18 mouse cellular contexts compared by ENCODE assay signal in the genomic region with DNA sequence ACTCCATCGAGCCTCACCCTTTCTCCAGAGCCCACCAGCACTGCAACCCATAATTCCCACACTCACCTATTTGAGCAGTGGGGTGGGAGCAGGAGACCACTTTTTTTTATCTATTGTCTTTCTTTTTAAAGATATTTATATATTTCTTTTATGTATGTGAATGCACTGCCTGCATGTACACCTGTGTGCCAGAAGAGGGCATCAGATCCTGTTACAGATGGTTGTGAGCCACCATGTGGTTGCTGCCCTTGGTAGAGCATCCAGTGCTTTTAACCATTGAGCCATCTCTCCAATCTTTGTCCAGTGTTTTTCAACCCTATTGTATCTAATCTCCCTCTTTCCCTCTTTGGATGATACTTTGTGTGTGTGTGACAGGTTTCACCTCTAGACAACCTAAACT.
DNase-seq lines count a peak whose midpoint lies in the region; ATAC-seq and TF ChIP-seq lines count a peak whose summit lies in the region.
"Had no signal": no experiment of that assay in that cellular context is flagged by ENCODE, and none has a peak within 500 bp of the region (broad histone marks: within the 10 kb centered on the region; RNA-seq: fewer than 3 reads in every experiment).

No protein-coding gene starts in this region.

- ATAC-seq in liver, postnatal 0 days: no peak
- ATAC-seq in liver, embryonic 11.5 days (replicated peaks; ENCODE audit: low FRiP score): no peak
- ATAC-seq: inflammation-experienced regulatory T-cells, adult 6 months had no signal

- no peak overlapping the region for H3K27ac ChIP-seq in heart, adult 2 months
- H3K27ac ChIP-seq in liver, postnatal 0 days (ENCODE audit: low read depth): no peak overlapping the region
- no peak overlapping the region for H3K27ac ChIP-seq in liver, embryonic 11.5 days (ENCODE audit: low read depth, low read length)
- H3K27ac ChIP-seq: embryonic facial prominence, embryonic 10.5 days; limb, embryonic 15.5 days; stomach, embryonic 15.5 days had no signal

- peak; percentile 37 for TF ChIP-seq CTCF in heart, adult 2 months (IDR thresholded peaks at IDR 0.05)
- TF ChIP-seq CTCF in liver, postnatal 0 days (IDR thresholded peaks at IDR 0.05; ENCODE audit: low read depth): peak; percentile 57

- no peak for DNase-seq in heart, adult 2 months
- no peak for DNase-seq in heart, adult 9 months (ENCODE audit: low spot score in 2 of 2)
- DNase-seq in liver, postnatal 0 days: no peak
- no peak for DNase-seq in liver, embryonic 11.5 days (ENCODE audit: low spot score)
- peak; percentile 37 for DNase-seq in ES-CJ7 (ENCODE audit: low read depth, low spot score)
- DNase-seq in induced T-regulatory cell, adult 2 months (ENCODE audit: low read depth): peak; percentile 13
- DNase-seq in left cerebral cortex, postnatal 14 days (ENCODE audit: low spot score in 2 of 2): no peak
- DNase-seq in cerebellum, adult 8-10 months: no peak
- DNase-seq: adrenal gland, postnatal 10 days; cerebellum, postnatal 14 days; heart, adult 18-20 months; heart, postnatal 36 days; kidney, postnatal 36 days; thymus, postnatal 25 days had no signal

- H3K36me3 ChIP-seq in heart, adult 2 months (ENCODE audit: control insufficient read depth, insufficient read depth, low read length): no peaks in the 10 kb centered on the region
- no peaks in the 10 kb centered on the region for H3K36me3 ChIP-seq in liver, postnatal 0 days (replicated peaks; ENCODE audit: insufficient read depth, low read length)
- no peaks in the 10 kb centered on the region for H3K36me3 ChIP-seq in liver, embryonic 11.5 days (ENCODE audit: control insufficient read depth, insufficient read depth, low read length)
- H3K36me3 ChIP-seq: embryonic facial prominence, embryonic 10.5 days; limb, embryonic 15.5 days; stomach, embryonic 15.5 days had no signal

- intact Hi-C loops in heart, adult 2 months (cut with DNase I): no loop called here
- intact Hi-C loops in left cerebral cortex, postnatal 14 days (cut with DNase I): no loop called here

- no peak overlapping the region for H3K4me3 ChIP-seq in heart, adult 2 months
- H3K4me3 ChIP-seq in liver, postnatal 0 days (ENCODE audit: low read depth, low read length): no peak overlapping the region
- H3K4me3 ChIP-seq in liver, embryonic 11.5 days (ENCODE audit: low read depth, low read length): no peak overlapping the region
- H3K4me3 ChIP-seq: embryonic facial prominence, embryonic 10.5 days; limb, embryonic 15.5 days; stomach, embryonic 15.5 days had no signal

- no peaks in the 10 kb centered on the region for H3K79me2 ChIP-seq in heart, adult 2 months (replicated peaks; ENCODE audit: control insufficient read depth, insufficient read depth, low read length)

- no peak overlapping the region for H3K4me2 ChIP-seq in liver, postnatal 0 days (ENCODE audit: low read depth, low read length)
- H3K4me2 ChIP-seq in liver, embryonic 11.5 days: no peak overlapping the region
- H3K4me2 ChIP-seq: limb, embryonic 15.5 days; stomach, embryonic 15.5 days had no signal

- no peak for TF ChIP-seq POLR2A in heart, adult 2 months (IDR thresholded peaks at IDR 0.05; ENCODE audit: insufficient read depth, low read depth, low read length)

- 96% methylated on average over 1 of the region's 1 CpGs for WGBS in heart, adult 2 months
- WGBS in liver, postnatal 0 days (ENCODE audit: insufficient replicate concordance): 89% methylated on average over 1 of the region's 1 CpGs
- WGBS in liver, embryonic 11.5 days: 100% methylated on average over 1 of the region's 1 CpGs

- no peaks in the 10 kb centered on the region for H3K27me3 ChIP-seq in heart, adult 2 months (ENCODE audit: control insufficient read depth, insufficient read depth, low read length)
- no peaks in the 10 kb centered on the region for H3K27me3 ChIP-seq in liver, postnatal 0 days (ENCODE audit: insufficient read depth, low read length)
- no peaks in the 10 kb centered on the region for H3K27me3 ChIP-seq in liver, embryonic 11.5 days (replicated peaks; ENCODE audit: control insufficient read depth, insufficient read depth, low read length)
- H3K27me3 ChIP-seq: limb, embryonic 15.5 days; stomach, embryonic 15.5 days had no signal

- no peak overlapping the region for H3K9ac ChIP-seq in heart, adult 2 months (ENCODE audit: low read depth, low read length)
- no peak overlapping the region for H3K9ac ChIP-seq in liver, postnatal 0 days (replicated peaks)
- no peak overlapping the region for H3K9ac ChIP-seq in liver, embryonic 11.5 days (ENCODE audit: low read depth, low read length)
- H3K9ac ChIP-seq: limb, embryonic 15.5 days; stomach, embryonic 15.5 days had no signal

- H3K4me1 ChIP-seq in heart, adult 2 months (ENCODE audit: control insufficient read depth, insufficient read depth, low read length): no peaks in the 10 kb centered on the region
- no peaks in the 10 kb centered on the region for H3K4me1 ChIP-seq in liver, postnatal 0 days (ENCODE audit: insufficient read depth)
- no peaks in the 10 kb centered on the region for H3K4me1 ChIP-seq in liver, embryonic 11.5 days (replicated peaks; ENCODE audit: control insufficient read depth, insufficient read depth, low read length)
- H3K4me1 ChIP-seq: stomach, embryonic 15.5 days had no signal

- H3K9me3 ChIP-seq in liver, postnatal 0 days (ENCODE audit: low read length): no peaks in the 10 kb centered on the region
- H3K9me3 ChIP-seq in liver, embryonic 11.5 days (ENCODE audit: control insufficient read depth, low read length): no peaks in the 10 kb centered on the region
- H3K9me3 ChIP-seq: embryonic facial prominence, embryonic 10.5 days; limb, embryonic 15.5 days; stomach, embryonic 15.5 days had no signal

- no peak for TF ChIP-seq EP300 in heart, adult 2 months (IDR thresholded peaks at IDR 0.05; ENCODE audit: insufficient read depth, low read depth, low read length)
- TF ChIP-seq EP300 in liver, postnatal 0 days (IDR thresholded peaks at IDR 0.05; ENCODE audit: low read depth): no peak

Comparison
In these comparisons a context has a peak if more than half of its experiments do, and no peak if none do; other contexts are left out.
1. DNase-seq: peak in ES-CJ7 (single experiment) and induced T-regulatory cell, adult 2 months (single experiment); none in heart, adult 2 months (0 of 2), heart, adult 9 months (0 of 2), liver, postnatal 0 days (single experiment), liver, embryonic 11.5 days (single experiment), left cerebral cortex, postnatal 14 days (0 of 2) and cerebellum, adult 8-10 months (single experiment).